Mouse (Mus musculus): ENCODE results near the gene Muc5ac.

The Muc5ac gene

DNA sequence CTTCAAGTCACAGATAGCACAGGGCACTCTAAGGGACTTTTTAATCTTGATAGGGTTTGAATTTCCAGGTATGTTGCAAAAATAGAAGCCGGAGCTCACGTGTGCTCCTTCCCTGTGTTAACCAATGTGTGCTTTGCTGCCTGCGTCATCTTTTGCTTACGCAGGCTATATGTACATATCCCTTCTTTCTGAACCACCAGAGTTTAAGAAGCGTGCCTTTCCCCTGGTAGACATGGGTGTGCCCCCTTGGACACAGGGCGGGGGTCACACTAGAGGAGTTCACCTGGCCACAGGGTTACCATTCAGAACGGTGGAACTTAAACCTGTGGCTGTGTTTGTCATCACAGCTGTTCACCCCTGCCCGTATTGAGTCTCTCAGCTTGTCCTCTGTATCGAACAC is 35.6 kb downstream of the Muc5ac start:
- intact Hi-C loops (cut with DNase I), result no loop called here

DNA sequence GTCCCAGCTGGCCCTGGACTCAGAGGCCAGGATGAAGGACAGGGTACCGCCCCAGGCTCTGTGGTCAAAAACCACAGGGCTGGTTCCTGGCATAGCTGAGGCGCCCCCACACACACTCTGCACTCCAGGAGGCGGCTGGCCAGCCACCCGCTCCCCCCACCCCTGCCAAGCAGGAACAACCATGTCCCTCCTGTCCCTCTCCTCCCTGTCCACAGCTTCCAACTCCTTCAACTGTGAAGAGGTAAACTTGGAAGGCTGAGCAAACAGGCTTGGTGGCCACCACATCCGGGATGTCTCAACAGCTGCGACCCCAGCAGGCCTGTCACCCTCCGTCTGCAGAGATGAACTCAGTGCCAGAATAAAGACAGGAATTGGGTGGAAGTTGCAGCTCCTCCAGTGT is 47.2 kb downstream of the Muc5ac start:
- intact Hi-C loops (cut with DNase I), result no loop called here

DNA sequence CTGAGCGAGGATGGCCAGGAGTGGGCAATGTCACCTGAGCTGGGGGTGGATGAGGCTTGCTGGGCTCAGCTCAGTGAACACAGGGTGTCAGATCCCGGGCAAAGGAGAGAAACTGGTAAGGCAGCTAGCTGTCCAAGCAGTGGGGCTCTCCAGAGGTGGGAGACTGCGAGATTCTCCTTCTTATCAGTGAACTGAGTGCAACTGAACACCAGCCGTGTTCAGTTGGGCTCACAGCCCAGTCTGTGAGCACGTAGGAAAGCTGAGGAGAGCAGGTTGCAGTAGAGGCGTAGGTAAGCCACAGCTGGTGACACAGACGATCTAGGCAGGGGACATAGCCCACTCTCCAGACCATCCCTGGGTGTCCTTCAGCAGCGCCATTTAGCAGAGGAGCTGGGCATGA is 47.7 kb downstream of the Muc5ac start:
- intact Hi-C loops (cut with DNase I), result no loop called here

DNA sequence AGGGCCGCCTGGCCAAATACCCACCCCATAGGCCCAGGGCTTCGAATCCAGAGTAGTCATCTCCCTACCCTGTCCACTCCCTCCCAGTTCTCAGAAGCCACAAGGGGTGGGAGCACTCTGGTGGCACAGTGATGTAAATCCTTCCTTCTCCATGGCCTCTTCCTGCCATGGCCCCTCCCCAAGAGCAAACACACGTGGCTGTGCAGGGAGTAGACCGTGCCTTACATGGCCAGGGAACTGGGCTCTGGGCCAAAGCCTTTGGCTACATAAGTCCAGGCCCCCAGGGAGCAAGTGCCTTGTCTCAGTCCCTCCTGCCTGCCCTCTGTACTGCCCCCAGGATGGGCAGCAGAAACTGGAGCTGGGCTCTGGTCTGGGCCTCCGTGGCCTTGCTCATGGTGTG is 50.0 kb downstream of the Muc5ac start, which contains the start of gene Muc5b:
Muc5b (plus strand) TSS at position 292 of the 400 bp plus-strand sequence.
- intact Hi-C loops (cut with DNase I), result no loop called here

DNA sequence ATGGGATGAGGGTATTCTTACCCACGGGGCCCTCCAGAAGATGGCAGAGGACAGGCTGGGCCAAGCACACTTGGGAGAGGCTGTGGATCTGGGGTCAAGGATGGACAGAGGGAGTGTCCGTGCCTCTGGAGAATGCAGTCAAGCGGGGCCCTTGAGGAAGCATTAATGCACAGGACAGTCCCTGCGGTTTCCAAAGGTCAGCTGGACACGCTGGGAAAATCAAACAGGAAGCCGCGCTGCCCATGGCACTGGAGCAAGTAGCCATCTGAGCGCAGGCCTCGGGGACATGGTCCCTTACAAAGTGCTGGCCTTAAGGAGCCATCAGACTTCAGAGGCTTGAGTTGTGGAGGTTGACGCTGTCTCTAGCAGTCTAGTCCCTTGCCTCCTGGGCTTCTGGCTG is 51.6 kb downstream of the Muc5ac start:
- intact Hi-C loops (cut with DNase I), result no loop called here

DNA sequence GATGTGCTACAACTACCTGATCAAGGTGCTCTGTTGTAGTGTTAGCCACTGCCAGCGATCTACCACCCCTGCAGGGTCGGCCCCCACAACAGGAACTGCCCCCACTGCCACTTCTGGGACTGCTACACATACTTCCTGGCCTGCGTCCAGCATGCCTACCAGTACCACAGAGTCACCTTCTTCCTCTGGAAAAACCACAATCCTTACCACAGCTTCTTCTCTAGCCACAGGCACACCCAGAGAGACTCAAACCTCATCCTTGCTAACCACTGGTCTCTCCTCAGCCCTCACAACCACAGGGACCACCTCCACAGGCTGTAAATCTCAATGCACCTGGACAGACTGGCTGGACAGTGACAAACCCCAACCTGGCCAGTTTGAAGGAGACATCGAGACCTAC is 72.3 kb downstream of the Muc5ac start:
- intact Hi-C loops (cut with DNase I), result no loop called here
